Mouse (Mus musculus) MEL (cell line): ENCODE data around the gene Gamt. TPM values are rescaled to one million over a fixed set of nuclear protein-coding genes. Genes with fewer than 3 reads are reported as not detected.

Experiments used
- DNase-seq: peaks from one replicate; pipeline ENCODE4 v3.0.0; 2011; ENCODE audit warnings: low read depth, low spot score
- H3K27ac ChIP-seq: 2 replicates; pipeline ENCODE4 v1.5.1; 2012; ENCODE audit warnings: low read depth, mild to moderate bottlenecking, control low read depth, low read length, moderate library complexity; ENCODE audit not compliant: control insufficient read depth
- H3K27me3 ChIP-seq, 2 experiments: fragments of 150-350 bp in 1 of 2; sonication (generic) in 1 of 2; 2 replicates each; pipeline ENCODE4 v1.6.1; 2012; ENCODE audit warnings: low read length in 2 of 2, mild to moderate bottlenecking in 2 of 2, improper control_type of control experiment in 1 of 2, moderate library complexity in 1 of 2; ENCODE audit not compliant: insufficient read depth in 2 of 2, control insufficient read depth in 1 of 2
- H3K36me3 ChIP-seq, 2 experiments: 2 replicates each; pipeline ENCODE4 v1.6.1; 2012 to 2014; ENCODE audit warnings: low read length in 2 of 2, improper control_type of control experiment in 1 of 2, inconsistent platforms in 1 of 2, mild to moderate bottlenecking in 1 of 2; ENCODE audit not compliant: insufficient read depth in 2 of 2, control insufficient read depth in 1 of 2
- H3K4me1 ChIP-seq, 2 experiments: fragments of 150-350 bp in 1 of 2; sonication (generic) in 1 of 2; 2 replicates each; pipeline ENCODE4 v1.6.1; 2012; ENCODE audit warnings: low read length in 2 of 2, improper control_type of control experiment in 1 of 2, mild to moderate bottlenecking in 1 of 2; ENCODE audit not compliant: insufficient read depth in 2 of 2, control insufficient read depth in 1 of 2
- H3K4me3 ChIP-seq, 2 experiments: fragments of 150-350 bp in 1 of 2; sonication (generic) in 1 of 2; 2 replicates each; pipeline ENCODE4 v1.5.1; 2012; ENCODE audit warnings: low read depth in 2 of 2, low read length in 2 of 2, mild to moderate bottlenecking in 2 of 2, moderate library complexity in 2 of 2, control low read depth in 1 of 2, improper control_type of control experiment in 1 of 2; ENCODE audit not compliant: control insufficient read depth in 1 of 2, insufficient read depth in 1 of 2
- H3K79me2 ChIP-seq: 2 replicates; pipeline ENCODE4 v1.6.1; 2012; ENCODE audit warnings: mild to moderate bottlenecking, low read length, moderate library complexity; ENCODE audit not compliant: control insufficient read depth, poor library complexity, insufficient read depth
- H3K9ac ChIP-seq: 2 replicates; pipeline ENCODE4 v1.6.1; 2012; ENCODE audit warnings: low read depth, mild to moderate bottlenecking, control low read depth, low read length, moderate library complexity; ENCODE audit not compliant: control insufficient read depth, poor library complexity, severe bottlenecking
- H3K9me3 ChIP-seq: fragments of 150-350 bp; sonication (generic); replicated peaks from 2 replicates; pipeline ENCODE4 v1.6.1; 2012; ENCODE audit warnings: mild to moderate bottlenecking, low read length, improper control_type of control experiment, moderate library complexity; ENCODE audit not compliant: insufficient read depth
- BHLHE40 ChIP-seq: IDR thresholded peaks from 2 replicates; pipeline ENCODE4 v1.6.1; 2012; ENCODE audit warnings: low read depth, mild to moderate bottlenecking, inconsistent platforms, low read length, improper control_type of control experiment, borderline replicate concordance
- CHD1 ChIP-seq: IDR thresholded peaks from 2 replicates; pipeline ENCODE4 v1.6.1; 2012; ENCODE audit warnings: low read depth, mild to moderate bottlenecking, inconsistent platforms, low read length, improper control_type of control experiment
- CHD2 ChIP-seq: IDR thresholded peaks from 2 replicates; pipeline ENCODE4 v1.6.1; 2011; ENCODE audit warnings: low read length, improper control_type of control experiment
- CTCF ChIP-seq, 3 experiments: IDR thresholded peaks in 2 of 3; conservative IDR thresholded peaks in 1 of 3; 2 replicates each; pipeline ENCODE4 v1.5.1; 2011 to 2012; ENCODE audit warnings: low read length in 3 of 3, low read depth in 2 of 3, mild to moderate bottlenecking in 2 of 3, improper control_type of control experiment in 1 of 3, inconsistent platforms in 1 of 3, mixed read lengths in 1 of 3, moderate library complexity in 1 of 3; ENCODE audit not compliant: control insufficient read depth in 1 of 3, insufficient read depth in 1 of 3, poor library complexity in 1 of 3, severe bottlenecking in 1 of 3
- ELF1 ChIP-seq: IDR thresholded peaks from 2 replicates; pipeline ENCODE4 v1.6.1; 2014; ENCODE audit warnings: low read depth, mild to moderate bottlenecking, inconsistent platforms, low read length, improper control_type of control experiment, moderate library complexity
- ETS1 ChIP-seq: IDR thresholded peaks from 2 replicates; pipeline ENCODE4 v1.6.1; 2012; ENCODE audit warnings: low read depth, mild to moderate bottlenecking, inconsistent platforms, low read length, improper control_type of control experiment, moderate library complexity
- GATA1 ChIP-seq: IDR thresholded peaks from 2 replicates; pipeline ENCODE4 v1.6.1; 2011; ENCODE audit warnings: low read depth, low read length, improper control_type of control experiment
- JUND ChIP-seq: IDR thresholded peaks from 2 replicates; pipeline ENCODE4 v1.6.1; 2011; ENCODE audit warnings: low read depth, mild to moderate bottlenecking, improper control_type of control experiment, low read length
- KAT2A ChIP-seq: conservative IDR thresholded peaks from 2 replicates; pipeline ENCODE4 v1.6.1; 2012; ENCODE audit warnings: low read depth, low read length, improper control_type of control experiment, inconsistent platforms
- MAFK ChIP-seq: IDR thresholded peaks from 2 replicates; pipeline ENCODE4 v1.6.1; 2011; ENCODE audit warnings: low read depth, mild to moderate bottlenecking, low read length, improper control_type of control experiment, borderline replicate concordance
- MAX ChIP-seq: IDR thresholded peaks from 2 replicates; pipeline ENCODE4 v1.6.1; 2011; ENCODE audit warnings: low read length, improper control_type of control experiment
- MXI1 ChIP-seq: IDR thresholded peaks from 2 replicates; pipeline ENCODE4 v1.6.1; 2011; ENCODE audit warnings: mild to moderate bottlenecking, low read depth, low read length, improper control_type of control experiment
- MYB ChIP-seq: IDR thresholded peaks from 2 replicates; pipeline ENCODE4 v1.6.1; 2011; ENCODE audit warnings: mild to moderate bottlenecking, low read depth, low read length, improper control_type of control experiment
- POLR2A ChIP-seq, 2 experiments: IDR thresholded peaks; 2 replicates each; pipeline ENCODE4 v1.6.1; 2011 to 2012; ENCODE audit warnings: low read length in 2 of 2, mild to moderate bottlenecking in 2 of 2, control low read depth in 1 of 2, improper control_type of control experiment in 1 of 2, low read depth in 1 of 2, moderate library complexity in 1 of 2; ENCODE audit not compliant: control insufficient read depth in 1 of 2, insufficient read depth in 1 of 2, poor library complexity in 1 of 2
- POLR2AphosphoS2 ChIP-seq: IDR thresholded peaks from 2 replicates; pipeline ENCODE4 v1.6.1; 2011; ENCODE audit warnings: low read length, improper control_type of control experiment
- POLR2AphosphoS5 ChIP-seq: IDR thresholded peaks from 2 replicates; pipeline ENCODE4 v1.6.1; 2012; ENCODE audit warnings: low read depth, borderline replicate concordance, mild to moderate bottlenecking, inconsistent platforms, low read length, moderate library complexity, mixed read lengths
- RCOR1 ChIP-seq: IDR thresholded peaks from 2 replicates; pipeline ENCODE4 v1.6.1; 2012; ENCODE audit warnings: low read depth, mild to moderate bottlenecking, inconsistent platforms, low read length, improper control_type of control experiment
- SIN3A ChIP-seq: IDR thresholded peaks from 2 replicates; pipeline ENCODE4 v1.6.1; 2012; ENCODE audit warnings: low read length, improper control_type of control experiment, inconsistent platforms
- SMC3 ChIP-seq: IDR thresholded peaks from 2 replicates; pipeline ENCODE4 v1.6.1; 2011; ENCODE audit warnings: low read depth, low read length, improper control_type of control experiment
- TAL1 ChIP-seq: IDR thresholded peaks from 2 replicates; pipeline ENCODE4 v1.6.1; 2012; ENCODE audit warnings: mild to moderate bottlenecking, inconsistent platforms, low read length, moderate library complexity, mixed read lengths
- TCF12 ChIP-seq: IDR thresholded peaks from 2 replicates; pipeline ENCODE4 v1.6.1; 2014; ENCODE audit warnings: low read depth, mild to moderate bottlenecking, inconsistent platforms, low read length, improper control_type of control experiment, moderate library complexity
- UBTF ChIP-seq: IDR thresholded peaks from 2 replicates; pipeline ENCODE4 v1.6.1; 2012; ENCODE audit warnings: low read depth, mild to moderate bottlenecking, inconsistent platforms, low read length, improper control_type of control experiment, moderate library complexity, borderline replicate concordance; ENCODE audit not compliant: insufficient read depth
- ZKSCAN1 ChIP-seq: IDR thresholded peaks from 2 replicates; pipeline ENCODE4 v1.6.1; 2012; ENCODE audit warnings: low read depth, mild to moderate bottlenecking, inconsistent platforms, low read length, improper control_type of control experiment, moderate library complexity
- polyA plus RNA-seq, 2 experiments: library from polyadenylated mRNA; stranded (reverse) in 1 of 2; unstranded in 1 of 2; fragments of >175 nt in 1 of 2; fragments of >200 nt in 1 of 2; gene quantifications; 2 replicates each; pipeline versions ENCODE4 v1.2.1 to v1.2.4; 2012; ENCODE audit warnings: low replicate concordance in 2 of 2, low read depth in 1 of 2; ENCODE audit not compliant: insufficient read length in 2 of 2, insufficient read depth in 1 of 2, missing spikeins in 1 of 2
- total RNA-seq: library from RNA; depleted of rRNA; stranded (reverse); fragments of 300-350 nt; gene quantifications from 2 replicates; pipeline ENCODE4 v1.2.3, GENCODE M21; 2012

The Gamt gene
- total and polyA plus RNA-seq, 3 experiments: 6.0 to 8.4 TPM; not detected in 1

- TF ChIP-seq ETS1 (no peak), CTCF (IDR thresholded peaks at IDR 0.05 in 2 of 3, conservative IDR thresholded peaks at IDR 0.05 in 1 of 3; ENCODE audit: control insufficient read depth in 1 of 3, insufficient read depth in 1 of 3, low read depth in 2 of 3, low read length in 3 of 3, poor library complexity in 1 of 3, severe bottlenecking in 1 of 3) (no peak), ELF1 (no peak)
These were observed 34.0 kb upstream of the Gamt start (continued) for GRCm38 (mm10) chr10:80294788-80295303.

GRCm38 (mm10) chr10:80294311-80294710 lies 33.5 kb upstream of the Gamt start:
- H3K4me1 ChIP-seq: peaks cover 0 to 23% of the 10 kb centered on the region in 2 experiments; a peak in 2 of 4 replicates
- H3K79me2 ChIP-seq: peaks cover 19% of the 10 kb centered on the region
- H3K9me3 ChIP-seq: no peaks in the 10 kb centered on the region
- peak; percentile 60 for DNase-seq
- H3K9ac ChIP-seq: peak overlapping the region; percentile 98
- TF ChIP-seq GATA1: no peak
- 0 out of 2 replicates have a peak overlapping the region, but pooled peaks have one; percentile 17 for H3K27ac ChIP-seq
- no peaks in the 10 kb centered on the region for H3K27me3 ChIP-seq
- peaks cover 6 to 9% of the 10 kb centered on the region in 2 experiments; a peak in 3 of 4 replicates for H3K36me3 ChIP-seq
- peak overlapping the region in 1 of 2 experiments; percentile 95; a peak in 3 of 4 replicates for H3K4me3 ChIP-seq

GRCm38 (mm10) chr10:80293325-80293724 lies 32.5 kb upstream of the Gamt start:
- TF ChIP-seq ZKSCAN1: no peak
- no peak for TF ChIP-seq MAFK
- no peak for TF ChIP-seq SMC3
- no peak for TF ChIP-seq ELF1
- peak in 2 of 3 experiments; percentile 6 to 19; a peak in 2 of 6 replicates for TF ChIP-seq CTCF (IDR thresholded peaks at IDR 0.05 in 2 of 3, conservative IDR thresholded peaks at IDR 0.05 in 1 of 3; ENCODE audit: control insufficient read depth in 1 of 3, insufficient read depth in 1 of 3, low read depth in 2 of 3, low read length in 3 of 3, poor library complexity in 1 of 3, severe bottlenecking in 1 of 3)
- TF ChIP-seq POLR2AphosphoS2: peak; percentile 64; the same call in 1 of the 2 replicates
- no peak for TF ChIP-seq BHLHE40
- no peak for TF ChIP-seq POLR2AphosphoS5
- no peak for TF ChIP-seq JUND
- TF ChIP-seq MAX: no peak
- TF ChIP-seq MYB: no peak
- no peak for TF ChIP-seq KAT2A
- TF ChIP-seq CHD1: peak; percentile 35; the same call in 1 of the 2 replicates
- no peak for TF ChIP-seq RCOR1
- no peak for TF ChIP-seq UBTF
- TF ChIP-seq TAL1: no peak
- TF ChIP-seq POLR2A (IDR thresholded peaks at IDR 0.05; ENCODE audit: control insufficient read depth in 1 of 2, insufficient read depth in 1 of 2, low read depth in 1 of 2, low read length in 2 of 2, poor library complexity in 1 of 2): peak; percentile 1 to 23; a peak in 1 of 4 replicates
- peak; percentile 31; the same call in 1 of the 2 replicates for TF ChIP-seq SIN3A
- no peak for TF ChIP-seq CHD2
- no peak for TF ChIP-seq TCF12
- TF ChIP-seq MXI1: 0 out of 2 replicates have a peak, but pooled peaks have one; percentile 25
- peak overlapping the region; percentile 75 to 95 for H3K4me3 ChIP-seq
- H3K9ac ChIP-seq: peak overlapping the region; percentile 98
- H3K79me2 ChIP-seq: peaks cover 19% of the 10 kb centered on the region
- H3K9me3 ChIP-seq: no peaks in the 10 kb centered on the region
- peak overlapping the region; percentile 88 for H3K27ac ChIP-seq
- H3K4me1 ChIP-seq: peaks cover 0 to 23% of the 10 kb centered on the region in 2 experiments; a peak in 2 of 4 replicates
- no peaks in the 10 kb centered on the region for H3K27me3 ChIP-seq
- DNase-seq: peak; percentile 56
- peaks cover 6 to 9% of the 10 kb centered on the region in 2 experiments; a peak in 3 of 4 replicates for H3K36me3 ChIP-seq
